Mouse (Mus musculus) lung, adult 2 months (tissue): ENCODE measurements around the gene AC170998.1.

Source experiments
- CTCF ChIP-seq: fragments of 200-500 bp; IDR thresholded peaks from 2 replicates; pipeline ENCODE4 v1.5.1; 2011; ENCODE audit warnings: mild to moderate bottlenecking, low read length, control low read depth; ENCODE audit not compliant: insufficient read depth
- POLR2A ChIP-seq: fragments of 200-500 bp; IDR thresholded peaks from 2 replicates; pipeline ENCODE4 v1.6.1; 2011; ENCODE audit warnings: low read depth, mild to moderate bottlenecking, control low read depth, low read length, borderline replicate concordance; ENCODE audit errors: extremely low read depth

GRCm38 (mm10) chr17:28689586-28690283 is 36.1 kb upstream of the AC170998.1 start, which contains the start of gene Slc26a8:
- TF ChIP-seq CTCF (no peak), POLR2A (no peak)
